Mouse (Mus musculus): ENCODE data around the gene Arih2. TPM values are rescaled to one million over a fixed set of nuclear protein-coding genes. Genes with fewer than 3 reads are reported as not detected.

Arih2 gene
- polyA plus RNA-seq, 1 experiment, result 25.8 TPM

DNA sequence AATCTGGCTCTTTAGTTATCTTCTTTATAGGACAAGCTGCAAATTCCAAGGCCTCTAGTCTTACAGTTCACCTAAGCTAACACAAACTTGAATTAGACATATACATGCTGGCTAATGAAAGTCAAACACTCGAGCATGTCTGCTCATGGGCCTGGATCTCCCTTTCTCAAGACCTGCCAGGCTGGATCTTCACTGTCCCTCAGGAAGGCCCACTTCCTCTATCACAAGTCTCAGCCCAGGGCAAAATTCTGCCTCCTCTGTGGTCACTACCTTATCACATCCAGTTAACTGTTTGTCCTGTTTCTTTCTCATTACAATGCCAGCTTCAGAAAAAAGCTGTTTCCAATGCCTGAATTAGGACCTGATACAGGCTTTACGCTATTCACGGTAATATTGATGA is 54.8 kb downstream of the Arih2 start:
- 80% methylated on average over 3 of the region's 3 CpGs for WGBS
- no peak for DNase-seq (ENCODE audit: low read depth, low spot score)

- 75% methylated on average over 4 of the region's 4 CpGs for WGBS
Measured at GRCm38 (mm10) chr9:108591462-108591861, 57.7 kb downstream of the Arih2 start.

GRCm38 (mm10) chr9:108589229-108589628 is 60.0 kb downstream of the Arih2 start:
- WGBS, result 71% methylated on average over 5 of the region's 5 CpGs
- no peak for DNase-seq (ENCODE audit: low read depth, low spot score)

More at GRCm38 (mm10) chr9:108591462-108591861, 57.7 kb downstream of the Arih2 start:
- no peak for DNase-seq (ENCODE audit: low read depth, low spot score)

- WGBS, result 47% methylated on average over 14 of the region's 14 CpGs
- DNase-seq (ENCODE audit: low read depth, low spot score), result no peak
Measured at GRCm38 (mm10) chr9:108587571-108588180, 61.5 kb downstream of the Arih2 start.

DNA sequence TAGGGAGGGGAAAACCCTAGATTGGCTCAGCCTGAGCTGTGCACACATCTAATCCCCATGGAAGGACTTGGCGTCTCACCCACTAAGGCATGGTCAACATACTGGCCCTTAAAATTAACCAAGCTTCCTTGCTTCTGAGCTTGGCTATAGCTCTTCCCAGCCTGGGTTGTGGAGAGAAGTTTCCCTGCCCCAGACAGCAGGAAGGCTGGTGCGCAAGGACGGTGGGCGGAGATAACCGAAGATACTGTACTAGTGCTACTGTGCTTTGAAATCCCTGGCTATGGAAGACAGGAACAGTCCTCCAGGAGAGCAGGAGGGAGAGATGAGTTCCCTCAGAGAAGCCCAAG is 69.9 kb downstream of the Arih2 start:
- 34% methylated on average over 5 of the region's 5 CpGs for WGBS

GRCm38 (mm10) chr9:108578545-108579343 is 70.4 kb downstream of the Arih2 start, which contains the start of gene Wdr6:
Wdr6 (minus strand) TSS chr9:108578739.
- no peak for DNase-seq (ENCODE audit: low read depth, low spot score)
- 3% methylated on average over 51 of the region's 51 CpGs for WGBS

More for the DNA sequence above, 69.9 kb downstream of the Arih2 start:
- no peak for DNase-seq (ENCODE audit: low read depth, low spot score)

DNA sequence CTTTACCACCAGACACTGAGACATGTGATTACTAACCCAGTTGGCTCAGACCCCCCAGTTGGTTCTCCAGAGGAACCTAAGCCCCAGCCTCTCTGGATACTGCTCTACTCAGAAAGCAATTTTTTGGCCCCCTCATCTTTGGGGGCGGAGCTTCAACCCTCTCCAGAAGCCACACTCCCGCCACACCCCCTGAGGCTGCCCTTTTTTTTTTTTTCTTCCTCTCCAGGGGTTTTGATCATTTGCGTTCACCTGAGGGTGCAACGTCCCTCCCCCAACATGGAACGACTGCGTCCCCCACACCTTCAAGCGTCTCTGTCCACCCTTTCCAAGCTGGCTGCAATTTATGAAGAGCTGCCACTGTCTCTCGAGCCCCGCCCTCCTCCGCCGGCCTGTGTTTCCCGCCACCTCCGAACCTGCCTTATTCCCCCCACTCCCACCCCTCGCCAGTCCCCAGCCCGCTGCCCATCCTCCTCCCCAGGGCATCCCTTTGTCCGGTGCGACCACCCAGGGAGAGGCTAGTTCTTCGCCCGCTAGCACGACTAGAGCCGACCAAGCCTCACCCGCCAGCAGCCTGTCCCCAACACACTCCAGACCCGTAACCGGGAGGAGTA is 71.1 kb downstream of the Arih2 start:
- DNase-seq (ENCODE audit: low read depth, low spot score), result no peak

DNA sequence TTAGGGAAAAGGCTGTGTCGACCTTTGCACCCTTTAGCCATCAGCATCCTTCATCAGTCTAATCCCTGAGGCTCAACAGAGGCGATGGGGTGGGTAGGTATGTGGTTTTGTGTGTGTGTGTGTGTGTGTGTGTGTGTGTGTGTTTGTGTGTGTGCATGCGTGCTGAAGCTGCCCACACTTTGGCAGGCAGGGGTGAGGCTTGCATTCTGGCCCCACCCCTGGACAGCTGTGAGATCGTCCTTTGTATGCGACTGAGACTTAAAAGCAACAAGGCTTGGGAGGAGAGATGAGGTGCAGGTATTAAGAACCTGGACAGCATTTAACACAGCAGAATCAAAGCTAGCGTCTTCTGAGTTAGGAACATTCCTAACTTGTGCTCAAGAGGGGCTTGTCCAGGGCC is 72.2 kb downstream of the Arih2 start:
- WGBS, result 49% methylated on average over 6 of the region's 6 CpGs
- DNase-seq (ENCODE audit: low read depth, low spot score), result no peak

More for the DNA sequence above, 71.1 kb downstream of the Arih2 start:
- WGBS, result under 1% methylated on average over 24 of the region's 24 CpGs

- DNase-seq (ENCODE audit: low read depth, low spot score), result no peak
- WGBS, result 89% methylated on average over 37 of the region's 37 CpGs
Measured at GRCm38 (mm10) chr9:108575321-108576297, 73.6 kb downstream of the Arih2 start.

DNA sequence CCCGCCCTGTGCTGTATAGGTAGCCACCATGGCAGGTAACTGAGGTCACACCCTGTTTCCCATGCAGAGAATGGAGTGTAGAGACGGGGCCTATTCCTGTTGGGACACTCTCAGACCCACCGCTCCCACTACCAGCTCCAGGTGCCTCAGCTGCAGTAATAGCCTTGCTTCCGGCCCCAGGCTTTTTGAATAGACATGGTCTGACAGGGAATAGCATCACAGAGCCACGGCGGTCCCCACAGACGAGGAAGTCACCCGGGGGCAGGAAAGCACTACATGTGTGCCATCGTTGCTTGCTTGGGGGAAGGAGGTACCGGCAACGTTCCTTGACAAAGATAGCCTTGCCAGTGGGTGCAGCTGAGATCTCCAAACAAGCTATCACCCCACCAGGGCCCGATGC is 74.3 kb downstream of the Arih2 start:
- 86% methylated on average over 12 of the region's 12 CpGs for WGBS
- DNase-seq (ENCODE audit: low read depth, low spot score), result no peak

- no peak for DNase-seq (ENCODE audit: low read depth, low spot score)
- 71% methylated on average over 26 of the region's 26 CpGs for WGBS
Measured at GRCm38 (mm10) chr9:108573774-108574690, 75.2 kb downstream of the Arih2 start.

GRCm38 (mm10) chr9:108572321-108572720 is 76.9 kb downstream of the Arih2 start:
- 71% methylated on average over 10 of the region's 10 CpGs for WGBS
- no peak for DNase-seq (ENCODE audit: low read depth, low spot score)

- 94% methylated on average over 16 of the region's 16 CpGs for WGBS
- no peak for DNase-seq (ENCODE audit: low read depth, low spot score)
Measured at GRCm38 (mm10) chr9:108571401-108571973, 77.7 kb downstream of the Arih2 start.

DNA sequence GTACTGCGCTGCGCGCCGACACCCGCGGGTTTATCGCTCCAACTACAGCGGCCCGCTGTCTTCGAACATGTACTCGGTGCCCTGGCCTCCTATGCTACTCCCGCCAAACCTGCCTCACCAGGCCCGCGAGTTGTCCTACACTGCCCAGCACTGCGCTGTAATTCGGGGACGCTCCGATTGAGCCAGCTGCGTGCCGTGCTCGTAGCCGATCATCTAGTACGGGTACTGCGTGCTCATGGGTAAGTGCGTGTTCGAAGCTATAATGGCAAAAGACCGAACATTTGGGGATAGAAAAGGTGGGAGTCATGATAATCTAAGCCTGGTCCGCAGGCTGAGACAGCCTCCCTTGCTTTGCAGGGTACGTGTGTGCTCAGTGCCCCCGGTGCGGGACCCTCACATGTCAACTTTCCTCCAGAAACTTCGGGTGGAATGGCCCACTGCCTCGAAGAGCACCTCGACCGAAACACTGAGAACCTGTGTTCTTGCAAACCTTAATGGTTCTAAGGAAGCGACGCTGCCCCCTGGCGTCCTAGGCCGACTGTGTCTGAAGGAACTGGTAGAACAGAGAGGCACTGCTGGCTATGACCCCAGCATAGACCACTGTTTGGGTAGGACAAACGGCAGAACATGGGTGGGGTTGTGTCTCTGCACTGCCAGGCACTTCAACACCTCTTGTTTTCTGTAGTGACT is 78.8 kb downstream of the Arih2 start:
- no peak for DNase-seq (ENCODE audit: low read depth, low spot score)
- 1% methylated on average over 40 of the region's 40 CpGs for WGBS

GRCm38 (mm10) chr9:108569381-108570206 is 79.6 kb downstream of the Arih2 start, which contains the start of gene Dalrd3:
Dalrd3 (plus strand) TSS chr9:108569886.
- 3% methylated on average over 42 of the region's 42 CpGs for WGBS
- DNase-seq (ENCODE audit: low read depth, low spot score), result peak; percentile 90

DNA sequence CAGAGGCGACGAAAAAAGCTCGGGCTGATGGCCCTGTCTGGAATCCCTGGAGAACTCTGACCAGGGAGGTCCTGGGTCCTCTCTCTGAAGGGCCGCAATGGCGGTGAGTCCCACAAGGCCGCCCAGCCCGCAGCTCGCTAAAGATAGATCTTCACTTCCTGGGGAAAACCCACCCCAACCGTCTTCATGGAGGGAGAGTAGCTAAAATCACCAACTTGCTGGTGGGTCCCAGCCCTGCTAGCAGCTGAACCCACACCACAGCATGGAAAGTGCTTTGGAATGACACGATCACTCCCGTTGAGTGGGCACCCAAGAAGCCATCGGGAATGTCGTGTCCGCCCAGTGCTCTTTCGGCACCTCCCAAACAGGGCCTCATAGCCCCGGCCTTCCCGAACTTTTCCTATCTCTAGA is 80.7 kb downstream of the Arih2 start:
- no peak for DNase-seq (ENCODE audit: low read depth, low spot score)
- WGBS, result 36% methylated on average over 17 of the region's 17 CpGs

GRCm38 (mm10) chr9:108567931-108568419 is 81.2 kb downstream of the Arih2 start:
- WGBS, result 3% methylated on average over 18 of the region's 18 CpGs
- DNase-seq (ENCODE audit: low read depth, low spot score), result no peak
